Mouse (Mus musculus) monocyte, adult 2 months (primary cell): ENCODE data around the gene Gm2075.
"Not testable (repeated sequence)": the region's sequence is repeated elsewhere in the genome, so short reads cannot be mapped to it uniquely, and the experiment has no call there.

Experiments used
- DNase-seq, 2 experiments: peaks; one replicate each; pipeline ENCODE4 v3.0.0; 2022; ENCODE audit warnings: low spot score in 2 of 2, low read depth in 1 of 2

The Gm2075 gene

GRCm38 (mm10) chr12:88011548-88011947 lies at the start of gene Gm2075:
TSS of gene Gm2075 (plus strand) at chr12:88011848.
- DNase-seq: not testable (repeated sequence)

GRCm38 (mm10) chr12:87984000-87984399 lies 27.6 kb upstream of the Gm2075 start:
- not testable (repeated sequence) for DNase-seq

- not testable (repeated sequence) for DNase-seq
Measured at GRCm38 (mm10) chr12:88004118-88004517, 7.5 kb upstream of the Gm2075 start.

GRCm38 (mm10) chr12:88018671-88019070 lies 7.0 kb downstream of the Gm2075 start, which contains the start of gene Gm6803:
TSS of gene Gm6803 (minus strand) at chr12:88018771.
- DNase-seq: not testable (repeated sequence)

- not testable (repeated sequence) for DNase-seq
Measured at GRCm38 (mm10) chr12:88026704-88027103, 15.1 kb downstream of the Gm2075 start, which contains the start of gene Gm2056. TSS of gene Gm2056 (plus strand) at chr12:88027004.

GRCm38 (mm10) chr12:88032250-88032649 lies 20.6 kb downstream of the Gm2075 start:
- DNase-seq: not testable (repeated sequence)

GRCm38 (mm10) chr12:88039062-88039461 lies 27.4 kb downstream of the Gm2075 start:
- not testable (repeated sequence) for DNase-seq

- not testable (repeated sequence) for DNase-seq
Measured at GRCm38 (mm10) chr12:88039703-88040102, 28.1 kb downstream of the Gm2075 start.

- DNase-seq: not testable (repeated sequence)
Measured at GRCm38 (mm10) chr12:88045226-88045625, 33.6 kb downstream of the Gm2075 start.
